In the genomic region with DNA sequence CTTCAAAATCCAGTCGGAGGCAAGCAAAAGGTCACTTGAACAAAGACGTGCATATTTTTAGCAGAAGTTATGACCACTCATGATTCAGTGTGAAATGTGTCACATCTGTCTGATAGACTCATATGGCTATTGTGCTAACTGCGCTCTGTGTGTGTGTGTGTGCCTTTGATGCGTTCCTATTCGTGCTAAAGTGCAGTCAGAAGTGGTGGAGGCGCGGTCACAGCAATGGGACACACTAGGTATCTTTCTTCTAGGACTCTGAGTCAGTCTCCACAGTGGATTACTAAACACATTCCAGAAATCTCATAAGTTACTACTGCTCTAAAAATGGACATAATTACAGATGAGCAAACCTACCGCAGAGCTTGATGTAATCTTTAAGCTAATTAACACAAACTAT, we compare ENCODE assay signal across 38 mouse cellular contexts. TPM values are rescaled to one million over a fixed set of nuclear protein-coding genes. Genes with fewer than 3 reads are reported as not detected.
"Had no signal": no experiment of that assay in that cellular context is flagged by ENCODE, and none has a peak within 500 bp of the region (broad histone marks: within the 10 kb centered on the region; RNA-seq: fewer than 3 reads in every experiment).

No protein-coding gene starts in this region.

- H3K36me3 ChIP-seq: limb, embryonic 10.5 days; limb, embryonic 12.5 days; limb, embryonic 13.5 days; limb, embryonic 15.5 days; liver, embryonic 12.5 days; liver, embryonic 13.5 days; liver, embryonic 15.5 days; lung, embryonic 15.5 days; midbrain, embryonic 10.5 days; midbrain, embryonic 12.5 days; midbrain, embryonic 13.5 days; midbrain, embryonic 15.5 days; neural tube, embryonic 12.5 days; neural tube, embryonic 13.5 days had no signal

- DNase-seq: left cerebral cortex, postnatal 4 days; liver; liver, embryonic 13.5 days; liver, postnatal 0 days; lung, adult 18-20 months; lung, adult 2 months; lung, embryonic 14.5 days; lung, postnatal 10 days; lung, postnatal 14 days; lung, postnatal 36 days; lung, postnatal 4 days; midbrain, embryonic 14.5 days had no signal

- H3K9ac ChIP-seq: limb, embryonic 12.5 days; limb, embryonic 13.5 days; limb, embryonic 15.5 days; liver, embryonic 12.5 days; liver, embryonic 13.5 days; liver, embryonic 14.5 days; liver, embryonic 15.5 days; liver, postnatal 0 days; lung, embryonic 14.5 days; lung, embryonic 15.5 days; midbrain, embryonic 12.5 days; midbrain, embryonic 13.5 days; midbrain, embryonic 15.5 days; neural tube, embryonic 12.5 days; neural tube, embryonic 13.5 days had no signal

- H3K9me3 ChIP-seq: limb, embryonic 10.5 days; limb, embryonic 12.5 days; limb, embryonic 13.5 days; limb, embryonic 15.5 days; liver, embryonic 12.5 days; liver, embryonic 13.5 days; liver, embryonic 15.5 days; lung, embryonic 15.5 days; midbrain, embryonic 10.5 days; midbrain, embryonic 12.5 days; midbrain, embryonic 13.5 days; midbrain, embryonic 15.5 days; neural tube, embryonic 12.5 days; neural tube, embryonic 13.5 days had no signal

- H3K4me1 ChIP-seq: liver, embryonic 13.5 days; liver, embryonic 15.5 days; lung, embryonic 15.5 days; megakaryocyte, embryonic 14.5 days had no signal

- H3K4me2 ChIP-seq: limb, embryonic 12.5 days; limb, embryonic 13.5 days; limb, embryonic 15.5 days; liver, embryonic 11.5 days; liver, embryonic 12.5 days; liver, embryonic 13.5 days; liver, embryonic 15.5 days; lung, embryonic 14.5 days; lung, embryonic 15.5 days; midbrain, embryonic 11.5 days; midbrain, embryonic 12.5 days; midbrain, embryonic 13.5 days; midbrain, embryonic 15.5 days; neural tube, embryonic 12.5 days; neural tube, embryonic 13.5 days had no signal

- ATAC-seq: liver, embryonic 12.5 days; liver, postnatal 0 days; lung, postnatal 0 days; midbrain, embryonic 13.5 days; midbrain, embryonic 15.5 days; midbrain, embryonic 16.5 days had no signal

- H3K4me3 ChIP-seq: limb, embryonic 10.5 days; limb, embryonic 12.5 days; limb, embryonic 13.5 days; limb, embryonic 15.5 days; liver, embryonic 12.5 days; liver, embryonic 13.5 days; liver, embryonic 15.5 days; lung, embryonic 15.5 days; megakaryocyte, embryonic 14.5 days; midbrain, embryonic 10.5 days; midbrain, embryonic 12.5 days; midbrain, embryonic 13.5 days; midbrain, embryonic 15.5 days; neural tube, embryonic 12.5 days; neural tube, embryonic 13.5 days had no signal

- H3K27ac ChIP-seq: limb, embryonic 10.5 days; limb, embryonic 12.5 days; limb, embryonic 13.5 days; limb, embryonic 15.5 days; liver, embryonic 12.5 days; liver, embryonic 13.5 days; liver, embryonic 14.5 days; liver, embryonic 15.5 days; lung, embryonic 15.5 days; macrophage; midbrain, embryonic 10.5 days; midbrain, embryonic 12.5 days; midbrain, embryonic 13.5 days; midbrain, embryonic 15.5 days; neural tube, embryonic 12.5 days; neural tube, embryonic 13.5 days had no signal

RNA-seq across cellular contexts. Expression of a gene that starts 36.7 kb away (rescaled TPM):
- total RNA-seq: liver, adult 2 months; megakaryocyte progenitor cell, adult 5-6 weeks; megakaryocyte, adult 5-6 weeks; megakaryocyte-erythroid progenitor cell, adult 5-6 weeks had no signal
- polyA plus RNA-seq: liver, adult 2 months; liver, postnatal 0 days; lung, adult 2 months; macrophage had no signal

RNA-seq across cellular contexts. Expression of a gene that starts 38.5 kb away (rescaled TPM):
- total RNA-seq: liver, adult 2 months; megakaryocyte progenitor cell, adult 5-6 weeks; megakaryocyte, adult 5-6 weeks; megakaryocyte-erythroid progenitor cell, adult 5-6 weeks had no signal
- polyA plus RNA-seq: liver, adult 2 months; liver, embryonic 12.5 days; liver, embryonic 14.5 days; liver, embryonic 15.5 days; liver, embryonic 16.5 days; liver, postnatal 0 days; macrophage; neural tube, embryonic 11.5 days had no signal
